Mouse (Mus musculus) urinary bladder, postnatal 4 days (tissue): ENCODE results near the gene Mrpl53.

Experiments
- DNase-seq, 2 experiments: peaks; one replicate each; pipeline ENCODE4 v3.0.0; 2021 to 2022; ENCODE audit warnings: low spot score in 2 of 2

The Mrpl53 gene

GRCm38 (mm10) chr6:83120930-83121862 lies 12.4 kb downstream of the Mrpl53 start, which contains the start of gene Wbp1:
Wbp1 (minus strand) TSS chr6:83121559.
- peak; percentile 88 to 93 for DNase-seq

DNA sequence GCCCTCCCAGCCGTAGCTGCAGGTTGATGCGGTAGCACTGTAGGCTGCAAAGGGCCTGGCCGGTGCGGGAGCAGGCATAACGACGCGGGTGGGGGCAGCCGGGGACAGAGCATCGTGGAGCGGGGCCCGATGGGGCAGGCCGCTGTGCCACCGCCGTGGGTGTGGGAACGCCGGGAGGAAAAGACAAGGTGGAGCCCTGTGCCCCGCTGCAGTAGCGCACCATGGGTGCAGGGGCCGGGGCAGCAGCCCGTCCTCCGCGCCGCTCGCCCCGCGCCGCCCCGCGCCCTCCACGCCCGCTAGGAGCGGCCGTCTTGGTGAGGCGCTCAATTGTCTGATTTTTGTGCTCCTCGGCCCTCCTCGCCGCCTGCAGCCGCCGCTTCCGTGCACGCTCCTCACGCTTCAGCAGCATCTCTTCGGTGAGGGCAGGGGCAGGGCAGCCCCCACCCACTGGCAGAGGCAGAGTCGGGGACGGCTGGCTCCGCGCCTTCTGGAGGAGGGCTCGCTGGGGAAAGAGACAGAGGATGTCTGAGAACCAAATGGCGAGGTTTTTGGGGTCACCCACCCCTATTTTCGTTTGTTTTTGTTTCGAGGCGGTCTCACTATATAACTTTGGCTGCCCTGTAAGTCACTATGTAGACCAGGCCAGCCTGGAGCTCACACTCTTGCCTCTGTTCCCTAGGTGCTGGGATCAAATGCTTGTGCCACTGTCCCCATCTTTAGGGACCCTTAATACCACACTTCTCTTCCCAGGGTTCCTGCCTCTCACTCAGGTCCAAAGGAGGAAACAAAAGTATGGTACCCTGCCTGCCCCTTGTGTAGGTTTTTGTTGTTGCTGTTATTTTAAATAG lies 13.2 kb downstream of the Mrpl53 start:
- DNase-seq = no peak

DNA sequence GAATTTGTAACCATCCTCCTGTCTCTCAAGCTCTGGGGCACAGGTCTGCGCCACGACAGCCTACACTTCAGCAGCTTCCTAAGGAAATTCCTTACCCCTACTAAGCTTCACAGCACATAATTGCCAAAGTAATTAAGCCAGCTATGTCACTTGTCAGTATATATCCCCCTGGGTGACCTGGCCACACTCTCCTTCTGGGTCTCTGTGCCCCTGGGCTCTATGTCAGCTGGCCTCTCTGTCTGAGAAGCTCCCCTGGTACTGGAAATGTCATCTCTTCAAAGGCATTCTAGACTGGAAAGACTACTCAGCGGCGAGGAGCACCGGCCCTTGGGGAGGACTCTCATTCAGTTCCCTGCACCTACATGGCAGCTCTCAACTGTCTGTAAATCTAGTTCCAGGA lies 14.1 kb downstream of the Mrpl53 start:
- DNase-seq = no peak

GRCm38 (mm10) chr6:83124851-83125312 lies 16.0 kb downstream of the Mrpl53 start:
- peak; percentile 89 to 91 for DNase-seq

DNA sequence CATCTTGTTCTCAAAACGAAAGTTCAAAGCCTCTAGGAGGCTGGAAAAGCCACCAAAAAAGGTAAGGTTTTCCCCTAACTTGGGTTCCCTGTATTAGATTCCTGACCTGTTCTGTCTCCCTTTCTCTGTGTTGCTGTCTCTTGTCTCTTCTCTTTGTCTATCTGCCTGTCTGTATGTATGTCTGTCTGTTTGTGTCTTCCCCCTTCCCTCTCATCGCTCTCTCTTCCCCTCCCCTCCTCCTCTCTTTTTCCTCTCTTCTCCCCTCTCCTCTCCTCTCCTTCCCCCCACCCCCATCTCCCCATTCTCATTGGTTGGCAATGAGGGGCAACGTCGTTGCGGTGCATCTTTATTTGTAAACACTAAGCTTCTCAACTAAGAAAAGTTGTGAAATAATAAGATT lies 16.5 kb downstream of the Mrpl53 start, which contains the start of gene Ino80b:
Gene Ino80b (minus strand): TSS at position 101 of the 400 bp plus-strand sequence.
- DNase-seq = no peak

GRCm38 (mm10) chr6:83127419-83127818 lies 18.6 kb downstream of the Mrpl53 start:
- DNase-seq = no peak

DNA sequence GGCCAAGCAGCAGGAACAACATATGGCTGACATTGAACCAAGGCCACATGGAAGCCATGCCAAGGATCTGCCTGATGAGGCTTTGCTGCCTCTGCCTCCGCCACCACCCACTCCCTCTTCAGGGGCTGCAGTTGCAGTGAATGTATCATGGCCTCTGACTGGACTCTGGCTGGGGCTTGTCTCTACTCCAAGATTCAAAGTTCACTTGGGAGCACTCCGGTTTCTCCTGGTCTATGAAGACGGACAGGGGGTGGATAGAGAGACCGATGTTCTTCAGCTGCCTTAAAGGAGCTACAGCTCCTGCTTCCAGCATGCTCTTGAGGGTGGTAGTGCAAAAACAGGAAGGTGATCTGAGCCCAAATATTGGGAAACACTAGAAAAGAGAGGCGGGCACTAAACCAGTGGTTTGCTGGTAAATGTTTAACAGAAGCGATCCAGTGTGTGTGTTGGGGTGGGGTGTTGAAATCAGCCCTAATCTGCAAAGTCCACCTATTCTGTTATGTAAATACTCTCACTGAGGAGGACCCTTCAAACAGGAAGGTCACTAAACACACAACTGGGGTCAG lies 22.7 kb downstream of the Mrpl53 start:
- no peak for DNase-seq

DNA sequence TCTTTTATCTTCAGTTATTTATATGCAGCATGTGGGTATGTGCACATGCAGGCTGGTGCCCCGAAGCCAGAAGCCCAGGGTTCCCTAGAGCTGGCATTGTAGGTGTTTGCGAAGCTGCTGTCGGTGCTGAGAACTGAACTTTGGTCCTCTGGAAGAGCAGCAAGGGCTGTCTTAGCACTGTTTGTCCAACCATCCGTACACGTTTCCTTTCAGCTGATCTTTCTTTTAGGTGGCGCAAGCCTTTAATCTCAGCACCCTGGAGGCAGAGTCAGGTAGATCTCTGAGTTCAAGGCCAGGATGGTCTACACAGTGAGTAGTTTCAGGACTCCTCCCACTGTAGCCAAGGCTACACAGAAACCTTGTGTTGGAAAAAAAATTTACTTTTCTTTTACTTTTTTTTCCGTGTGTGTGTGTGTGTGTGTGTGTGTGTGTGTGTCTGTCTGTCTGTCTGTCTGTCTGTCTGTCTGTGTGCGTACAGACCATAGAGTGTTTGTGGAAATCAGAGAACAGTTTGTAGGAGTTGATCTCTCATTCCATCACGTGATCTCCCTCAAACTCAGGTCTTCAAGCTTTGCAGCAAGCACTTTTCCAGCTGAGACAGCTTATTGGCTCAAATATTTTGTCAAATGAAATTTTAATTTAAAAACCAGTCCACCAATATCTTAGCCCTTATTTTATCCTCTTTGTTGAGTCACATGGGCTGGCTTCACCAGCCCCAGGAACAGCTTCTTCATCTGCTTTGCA lies 23.5 kb downstream of the Mrpl53 start:
- DNase-seq = no peak

DNA sequence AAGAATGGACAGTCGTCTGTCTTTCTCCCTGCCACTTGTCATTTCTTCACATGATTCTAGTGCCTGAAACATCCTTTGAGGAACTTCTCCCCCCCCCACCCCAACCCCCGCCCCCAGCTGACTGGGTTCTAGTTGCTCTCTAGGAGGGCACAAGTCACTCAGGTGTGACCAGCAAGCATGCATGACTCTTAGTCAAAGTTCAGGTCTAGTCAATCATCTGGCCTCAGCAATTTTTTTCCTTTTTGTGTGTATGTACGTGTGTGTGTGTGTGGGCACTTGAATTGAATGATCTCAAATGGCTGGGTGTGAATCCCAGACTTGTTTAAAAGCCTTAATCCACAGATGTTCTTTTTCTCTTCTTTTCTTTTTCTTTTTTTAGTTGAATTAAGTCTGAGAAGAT lies 25.4 kb downstream of the Mrpl53 start:
- no peak for DNase-seq

GRCm38 (mm10) chr6:83134951-83135513 lies 26.2 kb downstream of the Mrpl53 start, which contains the start of gene Rtkn:
Rtkn (plus strand) TSS chr6:83135463.
- DNase-seq = no peak

DNA sequence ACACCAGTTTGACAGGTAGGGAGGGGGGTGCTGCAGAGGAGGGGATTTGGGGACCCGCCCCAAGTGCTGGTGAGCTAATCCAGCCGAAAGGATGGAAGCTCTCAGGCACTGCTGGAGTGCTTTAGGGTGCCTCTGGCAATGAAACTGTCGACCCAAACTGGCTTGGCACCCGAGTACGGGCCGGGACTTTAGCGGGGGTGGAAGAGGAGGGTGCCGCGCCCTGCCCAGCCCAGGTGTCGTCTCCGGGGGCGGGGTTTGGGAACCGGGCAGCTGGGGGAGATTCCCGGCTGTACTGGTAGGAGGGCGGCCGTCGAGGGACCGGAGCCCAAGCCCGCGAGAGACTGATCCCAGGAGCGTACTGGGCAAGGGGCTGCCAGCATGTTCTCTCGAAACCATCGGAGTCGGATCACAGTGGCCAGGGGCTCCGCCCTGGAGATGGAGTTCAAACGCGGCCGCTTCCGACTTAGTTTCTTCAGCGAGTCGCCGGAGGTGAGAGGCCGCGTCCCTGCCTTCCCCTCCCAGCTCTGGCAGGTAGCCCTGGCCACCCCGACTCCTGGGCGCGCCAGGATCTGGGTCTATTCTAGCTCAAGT lies 26.8 kb downstream of the Mrpl53 start:
- no peak for DNase-seq

GRCm38 (mm10) chr6:83136291-83136880 lies 27.5 kb downstream of the Mrpl53 start:
- DNase-seq = no peak

DNA sequence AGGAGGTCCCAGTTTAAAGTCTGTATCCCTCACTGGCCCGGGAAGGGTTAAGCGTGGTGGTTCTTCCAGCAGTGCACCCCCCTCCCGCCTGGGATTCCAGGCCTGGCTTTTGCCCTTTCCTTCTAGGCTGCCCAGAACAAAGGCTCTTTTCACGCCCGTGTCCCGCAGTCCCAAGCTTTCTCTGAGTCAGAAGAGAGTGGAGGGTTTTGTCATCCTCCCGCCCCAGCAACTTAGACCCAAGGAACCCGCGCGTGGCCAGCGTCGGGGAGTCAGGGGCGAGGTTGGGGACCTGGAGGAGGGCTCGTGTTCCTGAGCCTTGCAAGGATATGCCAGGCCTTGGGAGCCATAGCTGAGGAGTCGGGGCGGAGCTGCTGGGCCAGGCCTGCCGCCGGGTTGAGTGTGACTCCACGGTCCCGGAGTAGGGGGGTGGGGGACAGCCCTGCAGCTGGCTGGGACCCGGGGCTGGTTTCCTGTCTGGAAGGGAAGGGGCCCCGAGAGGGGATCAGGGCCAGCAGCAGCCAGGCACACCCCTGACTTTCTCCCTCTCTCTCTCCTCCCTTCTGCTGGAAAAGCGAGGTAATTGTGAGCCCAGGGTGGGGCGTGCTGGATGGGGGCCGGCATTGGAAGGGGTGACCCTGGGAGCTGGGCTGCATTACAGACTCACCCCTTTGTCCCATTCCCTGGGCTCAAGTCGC lies 28.2 kb downstream of the Mrpl53 start:
- DNase-seq = peak; percentile 78

DNA sequence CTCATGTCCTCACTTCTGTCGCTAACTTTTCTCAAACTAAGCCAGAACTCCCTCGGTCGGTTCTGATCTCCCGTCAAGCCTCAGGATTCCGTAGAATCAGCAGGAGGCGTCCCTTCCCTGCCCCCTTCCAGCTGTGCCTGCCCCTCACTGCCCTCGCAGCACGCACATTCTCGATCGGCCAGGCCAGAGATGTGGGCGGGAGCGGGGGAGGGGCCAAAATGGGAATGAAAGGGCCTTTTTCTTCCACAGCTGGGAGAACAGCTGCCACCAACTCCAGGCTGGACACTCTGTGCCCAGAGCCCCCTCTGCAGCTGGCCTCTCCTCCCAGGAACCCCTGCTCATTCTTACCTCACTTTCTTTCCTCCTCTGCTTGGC lies 28.7 kb downstream of the Mrpl53 start:
- DNase-seq = peak; percentile 90

DNA sequence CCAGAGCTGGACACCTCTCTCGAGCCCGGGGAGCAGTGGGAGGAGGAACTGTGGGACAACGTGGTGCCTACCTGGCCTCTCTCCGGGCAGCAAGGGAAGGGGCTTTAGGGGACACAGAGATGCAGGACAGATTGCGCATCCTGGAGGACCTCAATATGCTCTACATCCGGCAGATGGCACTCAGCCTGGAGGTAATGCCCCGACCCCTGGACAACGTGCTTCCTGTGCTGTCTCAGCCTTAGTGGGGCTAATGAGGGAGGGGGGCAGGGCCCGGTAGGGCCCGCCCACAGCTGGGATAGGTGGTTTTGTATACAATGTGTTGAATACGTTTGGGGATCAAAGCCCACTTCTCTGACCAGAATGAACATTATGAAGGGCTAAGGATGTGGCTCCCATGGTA lies 29.2 kb downstream of the Mrpl53 start:
- peak in 1 of 2 experiments; percentile 58 for DNase-seq

DNA sequence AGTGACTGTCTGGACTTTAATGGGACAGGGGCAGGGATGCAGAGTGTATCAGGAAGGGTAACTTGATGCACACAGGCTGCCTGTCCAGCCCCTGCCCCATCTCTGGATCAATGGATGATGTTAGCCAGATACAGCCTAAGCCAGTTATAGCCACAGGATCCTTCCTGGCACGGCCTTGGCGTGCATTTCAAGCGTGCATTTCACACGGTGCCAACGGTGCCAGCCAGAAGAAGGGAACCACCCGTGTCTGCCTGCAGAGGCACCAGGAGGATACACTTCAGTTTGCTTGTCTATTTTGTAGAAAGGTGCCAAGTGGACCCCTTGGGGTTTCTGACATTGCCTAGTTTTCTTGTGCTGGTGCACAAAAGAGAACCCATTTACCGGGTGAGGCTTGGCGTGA lies 31.2 kb downstream of the Mrpl53 start:
- no peak for DNase-seq

DNA sequence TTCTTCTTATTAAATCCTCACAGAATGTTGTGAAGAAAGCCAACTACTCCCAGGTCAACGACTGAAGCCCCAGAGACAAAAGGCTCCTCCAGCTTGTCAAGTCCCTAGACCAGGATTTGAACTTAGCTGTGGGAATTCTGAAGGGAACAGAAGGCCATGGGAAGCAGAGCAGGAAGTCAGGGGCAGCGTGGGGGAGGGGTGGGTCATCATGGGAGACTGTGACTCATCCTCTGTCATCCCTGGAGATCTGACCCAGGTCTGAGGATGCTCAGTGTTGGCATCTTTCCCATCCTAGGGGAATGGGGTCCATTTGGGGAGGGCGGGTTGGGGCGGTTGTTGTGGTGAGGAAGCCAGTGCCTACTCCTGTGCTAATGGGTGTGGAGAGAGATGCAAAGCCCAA lies 32.8 kb downstream of the Mrpl53 start:
- no peak for DNase-seq

- no peak for DNase-seq
Observed at GRCm38 (mm10) chr6:83142211-83142731, 33.4 kb downstream of the Mrpl53 start.

- DNase-seq = no peak
Observed at GRCm38 (mm10) chr6:83142886-83143285, 34.0 kb downstream of the Mrpl53 start.
